Mouse (Mus musculus): Measurements from ENCODE around the gene Tradd. TPM values are rescaled to one million over a fixed set of nuclear protein-coding genes. Genes with fewer than 3 reads are reported as not detected.
A peak's percentile ranks its signal among the peaks of the same experiment; 100 is the strongest.

Tradd gene
- polyA plus RNA-seq, 1 experiment from 2014 or later = 18.0 TPM

DNA sequence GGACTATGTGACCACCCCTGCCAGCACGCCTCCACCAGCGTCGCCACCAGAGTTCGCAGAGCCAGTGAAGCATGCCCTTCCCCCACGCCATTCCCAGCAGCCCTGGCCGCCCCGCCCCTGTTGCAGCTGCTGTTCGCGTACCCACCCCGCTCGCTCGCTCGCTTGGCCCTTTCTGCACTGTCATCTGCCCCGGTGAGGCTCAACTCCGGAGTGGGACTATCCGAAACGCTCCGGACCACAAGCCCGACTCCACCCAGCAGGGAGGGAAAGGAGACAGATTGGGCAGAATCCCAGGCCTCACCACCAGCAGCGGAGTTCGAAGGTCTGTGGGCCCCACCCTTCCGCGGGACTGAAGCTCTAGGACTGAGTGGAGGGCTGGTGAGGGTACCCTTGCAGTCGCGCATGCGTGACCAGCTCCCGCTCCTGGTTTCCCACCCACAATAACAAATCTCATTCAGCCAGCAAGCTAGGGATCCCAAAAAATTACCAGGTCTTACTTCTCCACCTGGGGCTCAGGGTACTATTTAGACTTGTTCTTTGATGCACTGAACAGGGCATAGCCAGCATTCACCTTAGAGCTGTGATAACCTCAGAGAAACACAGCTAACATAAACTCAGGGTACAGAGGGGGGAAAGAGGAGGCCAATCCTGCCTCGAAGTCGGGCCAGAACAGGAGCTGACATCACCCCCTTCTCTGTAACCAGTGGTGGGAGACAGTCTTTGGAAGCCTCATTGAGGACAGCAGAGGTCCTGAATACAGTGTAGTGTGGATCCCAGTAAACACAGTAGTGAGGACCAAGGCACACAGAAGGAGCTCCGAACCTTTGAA, 12.1 kb upstream of the Tradd start:
- 7% methylated on average over 30 of the region's 30 CpGs for WGBS
- Histone ChIP-seq H3K4me3 (ENCODE audit: control insufficient read depth in 1 of 2, insufficient read depth in 1 of 2, low read depth in 1 of 2, low read length in 2 of 2) (peak overlapping the region; percentile 44 to 45), H3K36me3 (ENCODE audit: control insufficient read depth, insufficient read depth, low read length) (no peaks in the 10 kb centered on the region), H3K4me1 (ENCODE audit: control insufficient read depth in 2 of 2, insufficient read depth in 2 of 2, low read length in 2 of 2) (peaks cover 13 to 18% of the 10 kb centered on the region in 2 experiments), H3K27me3 (ENCODE audit: control insufficient read depth, insufficient read depth, low read length) (peaks cover 84% of the 10 kb centered on the region), H3K9ac (ENCODE audit: low read length) (peak overlapping the region; percentile 60), H3K9me3 (ENCODE audit: control insufficient read depth, low read length) (no peaks in the 10 kb centered on the region), H3K4me2 (ENCODE audit: low read length) (peak overlapping the region; percentile 80), H3K27ac (replicated peaks in 1 of 2; ENCODE audit: control insufficient read depth in 1 of 2, insufficient read depth in 1 of 2, low read depth in 2 of 2, low read length in 2 of 2) (no peak overlapping the region)
- peak; percentile 47; the same call in 1 of the 2 replicates for ATAC-seq (ENCODE audit: insufficient number of reproducible peaks, insufficient read depth, low FRiP score, low read depth)

- Histone ChIP-seq H3K27me3 (ENCODE audit: control insufficient read depth, insufficient read depth, low read length) (peaks cover 90% of the 10 kb centered on the region), H3K9me3 (ENCODE audit: control insufficient read depth, low read length) (no peaks in the 10 kb centered on the region), H3K36me3 (ENCODE audit: control insufficient read depth, insufficient read depth, low read length) (no peaks in the 10 kb centered on the region), H3K4me3 (ENCODE audit: control insufficient read depth in 1 of 2, insufficient read depth in 1 of 2, low read depth in 1 of 2, low read length in 2 of 2) (peak within 1 kb of the TSS; percentile 44 to 45), H3K27ac (replicated peaks in 1 of 2; ENCODE audit: control insufficient read depth in 1 of 2, insufficient read depth in 1 of 2, low read depth in 2 of 2, low read length in 2 of 2) (no peak within 1 kb of the TSS), H3K4me1 (ENCODE audit: control insufficient read depth in 2 of 2, insufficient read depth in 2 of 2, low read length in 2 of 2) (peaks cover 13 to 18% of the 10 kb centered on the region in 2 experiments), H3K4me2 (ENCODE audit: low read length) (peak within 1 kb of the TSS; percentile 80), H3K9ac (ENCODE audit: low read length) (peak within 1 kb of the TSS; percentile 60)
- no peak for ATAC-seq (ENCODE audit: insufficient number of reproducible peaks, insufficient read depth, low FRiP score, low read depth)
- WGBS = 9% methylated on average over 10 of the region's 10 CpGs
Observed at GRCm38 (mm10) chr8:105275840-105276239, 11.4 kb upstream of the Tradd start, which contains the start of gene Nol3. Nol3 (plus strand) TSS chr8:105276140.

DNA sequence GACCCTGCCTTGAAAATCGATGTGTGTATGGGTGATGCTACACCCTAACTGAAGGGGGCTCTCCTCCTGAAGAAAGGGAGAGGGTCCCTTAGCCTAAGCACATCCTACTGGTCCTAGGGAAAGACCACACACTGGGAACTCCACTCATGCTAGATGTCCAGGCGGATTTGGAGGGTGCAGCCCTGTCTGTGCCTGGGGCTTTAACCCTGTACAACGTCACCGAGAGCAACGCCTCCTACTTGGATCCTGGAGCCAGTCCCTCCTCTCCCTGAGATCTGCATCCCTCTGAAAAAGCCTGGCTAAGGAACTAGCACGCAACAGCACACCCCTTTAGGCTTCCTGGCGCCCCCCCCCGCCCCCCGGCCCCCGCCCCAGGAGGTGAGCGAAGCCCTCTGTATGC, 11.0 kb upstream of the Tradd start:
- H3K36me3 ChIP-seq (ENCODE audit: control insufficient read depth, insufficient read depth, low read length) = no peaks in the 10 kb centered on the region
- H3K27me3 ChIP-seq (ENCODE audit: control insufficient read depth, insufficient read depth, low read length) = peaks cover 95% of the 10 kb centered on the region
- no peak overlapping the region for H3K27ac ChIP-seq (replicated peaks in 1 of 2; ENCODE audit: control insufficient read depth in 1 of 2, insufficient read depth in 1 of 2, low read depth in 2 of 2, low read length in 2 of 2)
- H3K4me3 ChIP-seq (ENCODE audit: control insufficient read depth in 1 of 2, insufficient read depth in 1 of 2, low read depth in 1 of 2, low read length in 2 of 2) = peak overlapping the region in 1 of 2 experiments; percentile 45; a peak in 1 of 4 replicates
- H3K4me1 ChIP-seq (ENCODE audit: control insufficient read depth in 2 of 2, insufficient read depth in 2 of 2, low read length in 2 of 2) = peaks cover 13 to 19% of the 10 kb centered on the region in 2 experiments
- ATAC-seq (ENCODE audit: insufficient number of reproducible peaks, insufficient read depth, low FRiP score, low read depth) = no peak
- H3K9me3 ChIP-seq (ENCODE audit: control insufficient read depth, low read length) = no peaks in the 10 kb centered on the region
- 8% methylated on average over 11 of the region's 11 CpGs for WGBS
- peak overlapping the region; percentile 60; the same call in 1 of the 2 replicates for H3K9ac ChIP-seq (ENCODE audit: low read length)
- peak overlapping the region; percentile 80 for H3K4me2 ChIP-seq (ENCODE audit: low read length)

DNA sequence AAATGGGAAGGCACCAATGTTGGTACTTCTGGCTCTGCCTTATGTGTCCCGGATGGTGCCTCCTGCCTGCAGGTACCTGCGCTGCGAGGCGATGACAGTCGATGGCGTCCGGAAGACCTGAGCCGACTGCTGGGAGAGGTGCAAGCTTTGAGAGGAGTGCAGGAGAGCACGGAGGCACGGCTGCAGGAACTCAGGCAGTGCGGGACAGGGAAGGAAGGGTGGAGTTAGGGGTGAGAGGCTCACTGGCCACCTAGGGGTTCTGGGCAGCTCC, 6.4 kb upstream of the Tradd start:
- H3K27ac ChIP-seq (replicated peaks in 1 of 2; ENCODE audit: control insufficient read depth in 1 of 2, insufficient read depth in 1 of 2, low read depth in 2 of 2, low read length in 2 of 2) = no peak overlapping the region
- no peaks in the 10 kb centered on the region for H3K9me3 ChIP-seq (ENCODE audit: control insufficient read depth, low read length)
- no peak for ATAC-seq (ENCODE audit: insufficient number of reproducible peaks, insufficient read depth, low FRiP score, low read depth)
- H3K4me2 ChIP-seq (ENCODE audit: low read length) = no peak overlapping the region; the same call in 1 of the 2 replicates
- H3K27me3 ChIP-seq (ENCODE audit: control insufficient read depth, insufficient read depth, low read length) = peaks cover 97% of the 10 kb centered on the region
- H3K9ac ChIP-seq (ENCODE audit: low read length) = no peak overlapping the region
- H3K36me3 ChIP-seq (ENCODE audit: control insufficient read depth, insufficient read depth, low read length) = no peaks in the 10 kb centered on the region
- H3K4me1 ChIP-seq (ENCODE audit: control insufficient read depth in 2 of 2, insufficient read depth in 2 of 2, low read length in 2 of 2) = peaks cover 13 to 30% of the 10 kb centered on the region in 2 experiments
- H3K4me3 ChIP-seq (ENCODE audit: control insufficient read depth in 1 of 2, insufficient read depth in 1 of 2, low read depth in 1 of 2, low read length in 2 of 2) = peak overlapping the region in 1 of 2 experiments; percentile 54; a peak in 2 of 4 replicates
- WGBS = 5% methylated on average over 11 of the region's 11 CpGs

DNA sequence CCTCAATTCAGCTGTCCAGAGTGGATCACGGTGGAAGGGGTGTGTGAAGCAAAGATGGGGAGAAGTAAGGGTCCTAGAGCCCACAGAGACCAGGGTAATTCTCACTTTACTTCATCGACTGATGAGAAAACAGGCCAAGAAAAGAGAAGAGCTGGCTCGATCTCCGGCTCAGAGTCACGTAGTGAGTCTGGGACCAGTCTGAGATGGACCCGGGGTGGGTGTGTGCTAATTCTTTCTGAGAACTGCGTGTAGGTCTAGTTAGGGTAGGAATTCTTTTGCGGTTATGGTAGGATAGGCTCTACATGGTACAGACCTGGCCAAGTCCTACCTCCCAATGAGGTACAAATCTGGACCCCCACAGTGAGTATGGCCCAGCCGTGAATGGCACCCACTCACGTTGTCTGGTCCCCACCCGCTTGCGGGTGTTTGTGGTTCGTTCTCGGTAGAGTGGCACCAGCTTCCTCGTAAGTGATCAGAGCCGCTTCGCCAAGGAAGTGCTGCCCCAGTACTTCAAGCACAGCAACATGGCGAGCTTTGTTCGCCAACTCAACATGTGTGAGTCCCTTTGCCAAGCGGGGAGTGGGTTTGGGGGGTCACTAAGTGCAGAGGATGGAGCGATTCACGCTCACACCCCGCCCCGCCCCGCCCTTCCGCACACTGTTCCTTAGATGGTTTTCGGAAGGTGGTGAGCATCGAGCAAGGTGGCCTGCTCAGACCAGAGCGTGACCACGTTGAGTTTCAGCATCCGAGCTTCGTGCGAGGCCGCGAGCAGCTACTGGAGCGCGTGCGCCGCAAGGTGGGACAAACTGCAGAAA, 5.9 kb upstream of the Tradd start:
- Histone ChIP-seq H3K27me3 (ENCODE audit: control insufficient read depth, insufficient read depth, low read length) (peaks cover 91% of the 10 kb centered on the region), H3K9ac (ENCODE audit: low read length) (0 out of 2 replicates have a peak overlapping the region, but pooled peaks have one; percentile 69), H3K36me3 (ENCODE audit: control insufficient read depth, insufficient read depth, low read length) (no peaks in the 10 kb centered on the region), H3K9me3 (ENCODE audit: control insufficient read depth, low read length) (no peaks in the 10 kb centered on the region), H3K4me3 (ENCODE audit: control insufficient read depth in 1 of 2, insufficient read depth in 1 of 2, low read depth in 1 of 2, low read length in 2 of 2) (peak overlapping the region; percentile 44 to 54), H3K27ac (replicated peaks in 1 of 2; ENCODE audit: control insufficient read depth in 1 of 2, insufficient read depth in 1 of 2, low read depth in 2 of 2, low read length in 2 of 2) (no peak overlapping the region), H3K4me2 (ENCODE audit: low read length) (peak overlapping the region; percentile 97), H3K4me1 (ENCODE audit: control insufficient read depth in 2 of 2, insufficient read depth in 2 of 2, low read length in 2 of 2) (peaks cover 12 to 26% of the 10 kb centered on the region in 2 experiments)
- no peak for ATAC-seq (ENCODE audit: insufficient number of reproducible peaks, insufficient read depth, low FRiP score, low read depth)
- WGBS = 5% methylated on average over 39 of the region's 39 CpGs

DNA sequence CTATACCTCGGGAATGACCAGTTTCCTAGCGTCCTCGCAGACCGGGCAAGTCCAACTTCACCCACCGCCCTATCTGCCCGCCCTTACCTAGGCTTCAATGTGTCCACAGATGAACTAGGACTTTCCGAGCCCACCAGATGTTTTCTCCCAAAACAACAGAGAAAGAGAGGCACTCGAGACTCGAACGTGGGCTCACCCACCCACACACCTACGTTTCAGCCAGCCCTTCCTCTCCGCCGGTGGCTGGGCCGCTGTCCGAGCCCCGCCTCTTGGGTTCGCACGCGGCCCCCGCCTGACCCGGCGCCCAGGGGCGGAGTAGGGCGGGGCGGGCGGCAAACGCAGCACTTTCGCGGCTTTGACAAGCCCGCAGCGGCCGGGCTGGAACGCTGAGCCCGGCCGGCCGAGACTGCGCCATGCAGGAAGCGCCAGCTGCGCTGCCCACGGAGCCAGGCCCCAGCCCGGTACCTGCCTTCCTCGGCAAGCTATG, 5.1 kb upstream of the Tradd start, which contains the start of gene Hsf4:
Gene Hsf4 (plus strand): TSS at position 341 of the 487 bp plus-strand sequence.
- Histone ChIP-seq H3K27me3 (ENCODE audit: control insufficient read depth, insufficient read depth, low read length) (peaks cover 83% of the 10 kb centered on the region), H3K36me3 (ENCODE audit: control insufficient read depth, insufficient read depth, low read length) (no peaks in the 10 kb centered on the region), H3K4me3 (ENCODE audit: control insufficient read depth in 1 of 2, insufficient read depth in 1 of 2, low read depth in 1 of 2, low read length in 2 of 2) (peak within 1 kb of the TSS; percentile 44 to 54), H3K9me3 (ENCODE audit: control insufficient read depth, low read length) (no peaks in the 10 kb centered on the region), H3K4me2 (ENCODE audit: low read length) (peak within 1 kb of the TSS; percentile 97), H3K9ac (ENCODE audit: low read length) (peak within 1 kb of the TSS; percentile 69), H3K27ac (replicated peaks in 1 of 2; ENCODE audit: control insufficient read depth in 1 of 2, insufficient read depth in 1 of 2, low read depth in 2 of 2, low read length in 2 of 2) (no peak within 1 kb of the TSS), H3K4me1 (ENCODE audit: control insufficient read depth in 2 of 2, insufficient read depth in 2 of 2, low read length in 2 of 2) (peaks cover 13 to 30% of the 10 kb centered on the region in 2 experiments; a peak in 3 of 4 replicates)
- no peak for ATAC-seq (ENCODE audit: insufficient number of reproducible peaks, insufficient read depth, low FRiP score, low read depth)
- under 1% methylated on average over 41 of the region's 42 CpGs for WGBS

- 4% methylated on average over 10 of the region's 10 CpGs for WGBS
- Histone ChIP-seq H3K9ac (ENCODE audit: low read length) (peak overlapping the region; percentile 69), H3K36me3 (ENCODE audit: control insufficient read depth, insufficient read depth, low read length) (no peaks in the 10 kb centered on the region), H3K4me1 (ENCODE audit: control insufficient read depth in 2 of 2, insufficient read depth in 2 of 2, low read length in 2 of 2) (peaks cover 13 to 30% of the 10 kb centered on the region in 2 experiments; a peak in 3 of 4 replicates), H3K9me3 (ENCODE audit: control insufficient read depth, low read length) (no peaks in the 10 kb centered on the region), H3K4me2 (ENCODE audit: low read length) (peak overlapping the region; percentile 97), H3K27me3 (ENCODE audit: control insufficient read depth, insufficient read depth, low read length) (peaks cover 79% of the 10 kb centered on the region), H3K4me3 (ENCODE audit: control insufficient read depth in 1 of 2, insufficient read depth in 1 of 2, low read depth in 1 of 2, low read length in 2 of 2) (peak overlapping the region; percentile 44 to 54), H3K27ac (replicated peaks in 1 of 2; ENCODE audit: control insufficient read depth in 1 of 2, insufficient read depth in 1 of 2, low read depth in 2 of 2, low read length in 2 of 2) (no peak overlapping the region)
- no peak for ATAC-seq (ENCODE audit: insufficient number of reproducible peaks, insufficient read depth, low FRiP score, low read depth)
Observed at GRCm38 (mm10) chr8:105269075-105269458, 4.7 kb upstream of the Tradd start.
